Mouse (Mus musculus): ENCODE results near the gene Rab44.

DNA sequence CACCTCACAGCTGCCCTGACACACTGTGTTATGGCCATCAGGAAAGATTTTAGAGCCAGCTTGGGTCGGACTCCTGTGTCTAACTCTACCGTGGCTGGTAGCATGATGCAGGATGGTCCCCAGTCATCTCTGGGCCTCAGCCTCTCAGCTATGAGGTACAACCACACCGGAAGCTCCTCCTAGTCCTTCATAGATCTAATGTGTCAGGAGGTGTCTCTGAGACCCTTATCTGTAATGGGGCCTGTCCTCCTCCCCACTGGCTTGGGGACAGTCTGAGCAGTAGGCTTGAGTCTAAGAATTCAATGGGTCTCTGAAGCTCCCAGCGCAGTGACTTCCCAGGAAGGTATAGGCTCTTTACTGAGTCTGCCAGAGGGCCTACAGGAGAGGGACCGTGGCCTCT, 67.8 kb downstream of the Rab44 start:
- TF ChIP-seq CTCF (IDR thresholded peaks at IDR 0.05; ENCODE audit: control insufficient read depth, insufficient read depth, low read length) (no peak), POLR2A (IDR thresholded peaks at IDR 0.05; ENCODE audit: borderline replicate concordance, control insufficient read depth, low read depth, low read length) (no peak)
